Mouse (Mus musculus): ENCODE data around the gene Olfr220.

Gene Olfr220

GRCm38 (mm10) chr1:174441782-174442181, at the start of gene Olfr220:
TSS of gene Olfr220 (plus strand) at chr1:174442082.
- no peak for DNase-seq (ENCODE audit: extremely low spot score, low spot score)

GRCm38 (mm10) chr1:174422959-174423358, 18.9 kb upstream of the Olfr220 start:
- DNase-seq (ENCODE audit: extremely low spot score, low spot score): no peak

- DNase-seq (ENCODE audit: extremely low spot score, low spot score): no peak
Observed at GRCm38 (mm10) chr1:174423764-174424163, 18.1 kb upstream of the Olfr220 start, which contains the start of gene Olfr414. TSS of gene Olfr414 (plus strand) at chr1:174424064.

GRCm38 (mm10) chr1:174426180-174426986, 15.5 kb upstream of the Olfr220 start:
- no peak for DNase-seq (ENCODE audit: extremely low spot score, low spot score)

- no peak for DNase-seq (ENCODE audit: extremely low spot score, low spot score)
Observed at GRCm38 (mm10) chr1:174427402-174427801, 14.5 kb upstream of the Olfr220 start.

- no peak for DNase-seq (ENCODE audit: extremely low spot score, low spot score)
Observed at GRCm38 (mm10) chr1:174428407-174428806, 13.5 kb upstream of the Olfr220 start.

GRCm38 (mm10) chr1:174434121-174434520, 7.8 kb upstream of the Olfr220 start:
- DNase-seq (ENCODE audit: extremely low spot score, low spot score): no peak

- DNase-seq (ENCODE audit: extremely low spot score, low spot score): no peak
Observed at GRCm38 (mm10) chr1:174455100-174455499, 13.2 kb downstream of the Olfr220 start.

- no peak for DNase-seq (ENCODE audit: extremely low spot score, low spot score)
Observed at GRCm38 (mm10) chr1:174465385-174465784, 23.5 kb downstream of the Olfr220 start.

- no peak for DNase-seq (ENCODE audit: extremely low spot score, low spot score)
Observed at GRCm38 (mm10) chr1:174466240-174466639, 24.4 kb downstream of the Olfr220 start.

- peak; percentile 45 for DNase-seq (ENCODE audit: extremely low spot score, low spot score)
Observed at GRCm38 (mm10) chr1:174469736-174470135, 27.9 kb downstream of the Olfr220 start.

- DNase-seq (ENCODE audit: extremely low spot score, low spot score): no peak
Observed at GRCm38 (mm10) chr1:174482567-174482966, 40.7 kb downstream of the Olfr220 start.

GRCm38 (mm10) chr1:174500064-174500463, 58.2 kb downstream of the Olfr220 start:
- DNase-seq (ENCODE audit: extremely low spot score, low spot score): peak; percentile 24

Data from neural tube, embryonic 10.5 days (tissue).